Comparison of ENCODE assay signal across 11 mouse cellular contexts in the genomic region with DNA sequence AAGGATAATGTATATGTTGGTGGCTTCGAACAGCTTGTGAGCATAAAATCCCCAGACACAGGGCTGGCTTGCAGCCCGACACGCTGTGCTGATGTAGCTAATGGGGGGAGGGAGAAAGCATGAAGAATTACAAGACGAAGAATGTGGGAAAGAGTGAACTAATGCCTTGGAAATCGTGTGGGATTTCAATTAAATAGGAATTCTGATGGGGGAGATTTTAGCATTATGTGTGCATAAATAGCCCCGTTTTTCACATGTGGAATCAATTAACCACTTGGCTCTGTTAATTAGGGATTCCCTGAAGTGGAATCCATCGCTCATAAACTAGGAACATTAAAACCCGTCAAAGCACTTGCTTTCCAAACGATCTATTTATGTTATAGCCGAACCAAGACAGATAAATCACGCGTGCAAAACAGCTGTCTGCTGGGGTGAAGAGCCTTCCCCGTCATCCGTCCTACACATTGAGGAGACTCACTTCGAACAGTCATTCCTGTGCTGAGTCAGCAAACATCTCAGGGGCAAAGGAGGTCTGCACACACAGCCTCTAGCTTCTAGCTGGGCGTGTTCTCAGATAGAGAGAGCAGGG.
DNase-seq lines count a peak whose midpoint lies in the region; ATAC-seq and TF ChIP-seq lines count a peak whose summit lies in the region.
"Had no signal": no experiment of that assay in that cellular context is flagged by ENCODE, and none has a peak within 500 bp of the region (broad histone marks: within the 10 kb centered on the region; RNA-seq: fewer than 3 reads in every experiment).

No protein-coding gene starts in this region.

- no peaks in the 10 kb centered on the region for H3K27me3 ChIP-seq in lung, embryonic 15.5 days
- H3K27me3 ChIP-seq in neural tube, embryonic 12.5 days (replicated peaks) = no peaks in the 10 kb centered on the region
- no peaks in the 10 kb centered on the region for H3K27me3 ChIP-seq in liver, postnatal 0 days (ENCODE audit: insufficient read depth, low read length)

- TF ChIP-seq POLR2A in embryonic fibroblast, embryonic 13.5 days (IDR thresholded peaks at IDR 0.05; ENCODE audit: low read depth, low read length) = no peak

- peak overlapping the region; percentile 34 for H3K4me2 ChIP-seq in lung, embryonic 15.5 days
- H3K4me2 ChIP-seq in neural tube, embryonic 12.5 days (replicated peaks) = peak overlapping the region; percentile 1; the same call in 1 of the 2 replicates
- H3K4me2 ChIP-seq in liver, postnatal 0 days (ENCODE audit: low read depth, low read length) = no peak overlapping the region

- no peak for TF ChIP-seq CTCF in embryonic fibroblast, embryonic 13.5 days (IDR thresholded peaks at IDR 0.05; ENCODE audit: borderline replicate concordance, insufficient read depth, low read length)
- no peak for TF ChIP-seq CTCF in liver, postnatal 0 days (IDR thresholded peaks at IDR 0.05; ENCODE audit: low read depth)

- no peak overlapping the region for H3K4me3 ChIP-seq in lung, embryonic 15.5 days
- no peak overlapping the region for H3K4me3 ChIP-seq in embryonic fibroblast, embryonic 13.5 days (ENCODE audit: insufficient read depth, low read length)
- no peak overlapping the region for H3K4me3 ChIP-seq in neural tube, embryonic 12.5 days
- no peak overlapping the region for H3K4me3 ChIP-seq in liver, postnatal 0 days (ENCODE audit: low read depth, low read length)

- no peak overlapping the region for H3K9ac ChIP-seq in lung, embryonic 15.5 days
- H3K9ac ChIP-seq in neural tube, embryonic 12.5 days = no peak overlapping the region
- H3K9ac ChIP-seq in liver, postnatal 0 days (replicated peaks) = no peak overlapping the region

- peaks cover 14% of the 10 kb centered on the region for H3K4me1 ChIP-seq in lung, embryonic 15.5 days
- peaks cover 4% of the 10 kb centered on the region; the same call in 1 of the 2 replicates for H3K4me1 ChIP-seq in embryonic fibroblast, embryonic 13.5 days (ENCODE audit: control insufficient read depth, insufficient read depth, low read length)
- 0 out of 2 replicates have a peak, but pooled peaks cover 3% of the 10 kb centered on the region for H3K4me1 ChIP-seq in neural tube, embryonic 12.5 days
- no peaks in the 10 kb centered on the region for H3K4me1 ChIP-seq in liver, postnatal 0 days (ENCODE audit: insufficient read depth)

- no peak overlapping the region for H3K27ac ChIP-seq in lung, embryonic 15.5 days
- peak overlapping the region; percentile 13 for H3K27ac ChIP-seq in embryonic fibroblast, embryonic 13.5 days (ENCODE audit: insufficient read depth, low read length)
- no peak overlapping the region for H3K27ac ChIP-seq in neural tube, embryonic 12.5 days
- no peak overlapping the region for H3K27ac ChIP-seq in liver, postnatal 0 days (ENCODE audit: low read depth)

- no peak for ATAC-seq in lung, embryonic 15.5 days (ENCODE audit: borderline replicate concordance, extremely low read depth, low FRiP score, low TSS enrichment)
- ATAC-seq in neural tube, embryonic 12.5 days (ENCODE audit: low FRiP score, low read depth) = peak; percentile 63; the same call in 1 of the 2 replicates
- ATAC-seq in liver, postnatal 0 days = no peak

- no peak for TF ChIP-seq EP300 in liver, postnatal 0 days (IDR thresholded peaks at IDR 0.05; ENCODE audit: low read depth)

- H3K9me3 ChIP-seq in lung, embryonic 15.5 days = no peaks in the 10 kb centered on the region
- H3K9me3 ChIP-seq in neural tube, embryonic 12.5 days = no peaks in the 10 kb centered on the region
- H3K9me3 ChIP-seq in liver, postnatal 0 days (ENCODE audit: low read length) = no peaks in the 10 kb centered on the region

- peak; percentile 33 to 35 for DNase-seq in cerebellum, postnatal 10 days
- no peak for DNase-seq in cerebellum, postnatal 36 days
- no peak for DNase-seq in lung, postnatal 36 days
- DNase-seq in left cerebral cortex, adult 8-10 months (ENCODE audit: low spot score in 2 of 2) = no peak
- no peak for DNase-seq in liver, postnatal 0 days
- DNase-seq: cerebellum, adult 11 months; gastrocnemius, postnatal 10 days; kidney, postnatal 25 days had no signal

- 28% methylated on average over 16 of the region's 16 CpGs for WGBS in lung, embryonic 15.5 days
- 54% methylated on average over 16 of the region's 16 CpGs for WGBS in neural tube, embryonic 12.5 days
- 70% methylated on average over 16 of the region's 16 CpGs for WGBS in liver, postnatal 0 days (ENCODE audit: insufficient replicate concordance)

- no peaks in the 10 kb centered on the region for H3K36me3 ChIP-seq in lung, embryonic 15.5 days
- no peaks in the 10 kb centered on the region for H3K36me3 ChIP-seq in neural tube, embryonic 12.5 days
- H3K36me3 ChIP-seq in liver, postnatal 0 days (replicated peaks; ENCODE audit: insufficient read depth, low read length) = no peaks in the 10 kb centered on the region

Comparison
In these comparisons a context has a peak if more than half of its experiments do, and no peak if none do; other contexts are left out.
1. DNase-seq: peak in cerebellum, postnatal 10 days (2 of 2); none in cerebellum, postnatal 36 days (0 of 2), lung, postnatal 36 days (single experiment), left cerebral cortex, adult 8-10 months (0 of 2) and liver, postnatal 0 days (single experiment).